Mouse (Mus musculus): ENCODE data around the gene Fyb.

- TF ChIP-seq CTCF (IDR thresholded peaks at IDR 0.05; ENCODE audit: extremely low read depth, insufficient read length, insufficient replicate concordance, low read depth, low read length) (no peak), POLR2A (IDR thresholded peaks at IDR 0.05; ENCODE audit: low read depth, low read length) (no peak)
Measured at GRCm38 (mm10) chr15:6628431-6629077, 105.9 kb downstream of the Fyb start.

All from small intestine, adult 2 months (tissue).